Mouse (Mus musculus): ENCODE measurements around the gene Psg16.
"Not testable (repeated sequence)": the region's sequence is repeated elsewhere in the genome, so short reads cannot be mapped to it uniquely, and the experiment has no call there.

Psg16 gene

DNA sequence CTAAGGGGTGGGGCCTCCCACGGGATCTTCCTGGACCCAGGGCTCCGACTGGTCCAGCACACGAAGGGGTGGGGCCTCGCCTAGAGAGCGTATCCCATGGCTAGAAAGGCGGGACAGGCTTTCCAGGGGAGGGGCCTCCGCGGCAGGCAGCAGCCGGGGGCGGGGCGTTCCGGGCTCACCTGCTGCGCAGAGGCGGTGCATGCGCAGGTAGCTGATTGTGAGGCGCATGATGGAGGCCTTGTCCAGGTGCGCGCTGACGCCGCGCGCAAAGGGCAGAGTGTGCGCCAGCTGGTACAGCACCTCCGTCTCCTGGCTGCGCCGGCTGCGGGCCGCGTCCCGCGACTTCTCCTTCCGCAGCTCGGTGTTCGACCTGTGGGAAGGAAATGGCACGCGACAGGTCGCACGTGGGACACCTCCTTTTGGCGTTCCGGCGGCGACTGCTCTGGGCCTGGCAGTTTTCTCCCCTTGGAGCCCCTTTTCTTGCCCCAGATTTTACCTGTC, 17.7 kb upstream of the Psg16 start:
- DNase-seq (ENCODE audit: low read depth), result no peak

DNA sequence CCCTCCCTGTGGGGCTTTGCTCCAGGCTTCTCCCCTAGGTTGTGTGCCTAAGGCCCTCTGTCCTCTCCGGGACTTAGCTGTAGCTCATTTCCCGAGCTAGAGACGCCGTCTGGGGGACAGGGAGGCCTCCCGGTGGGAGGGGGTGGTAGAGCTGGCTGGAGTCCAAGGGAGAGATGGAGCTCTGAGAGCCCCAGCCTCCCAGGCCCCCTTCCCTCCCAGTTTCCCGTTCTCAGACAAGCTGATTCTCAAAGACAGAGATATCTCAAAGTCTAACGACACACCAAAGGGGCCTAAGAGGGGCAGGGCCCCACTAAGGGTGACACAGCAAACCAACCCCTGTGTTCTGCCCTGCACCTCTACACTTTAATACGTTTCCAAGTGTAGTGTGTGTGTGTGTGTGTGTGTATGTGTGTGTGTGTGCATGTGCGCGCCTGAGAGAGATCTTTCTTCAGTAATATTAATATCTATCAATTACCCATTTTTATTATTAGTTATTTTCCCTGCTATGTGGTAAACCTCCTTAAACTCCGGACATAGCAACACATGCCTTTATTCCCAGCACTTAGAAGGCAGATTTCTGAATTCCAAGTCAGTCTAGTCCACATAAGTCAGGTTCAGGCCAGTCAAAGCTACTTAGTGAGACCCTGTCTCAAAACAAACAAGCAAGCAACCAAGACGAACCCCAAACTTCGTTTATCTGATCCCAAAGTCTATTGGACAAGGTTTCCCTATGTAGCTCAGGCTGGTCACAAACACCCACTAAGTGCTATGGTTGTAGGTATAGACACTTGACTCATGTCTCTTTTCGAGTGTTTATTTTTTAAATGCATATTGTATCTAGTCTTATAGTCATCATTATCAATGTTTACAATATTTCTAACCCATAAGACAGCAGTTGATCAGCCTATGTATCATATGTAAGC, 17.0 kb upstream of the Psg16 start:
- DNase-seq (ENCODE audit: low read depth), result no peak

DNA sequence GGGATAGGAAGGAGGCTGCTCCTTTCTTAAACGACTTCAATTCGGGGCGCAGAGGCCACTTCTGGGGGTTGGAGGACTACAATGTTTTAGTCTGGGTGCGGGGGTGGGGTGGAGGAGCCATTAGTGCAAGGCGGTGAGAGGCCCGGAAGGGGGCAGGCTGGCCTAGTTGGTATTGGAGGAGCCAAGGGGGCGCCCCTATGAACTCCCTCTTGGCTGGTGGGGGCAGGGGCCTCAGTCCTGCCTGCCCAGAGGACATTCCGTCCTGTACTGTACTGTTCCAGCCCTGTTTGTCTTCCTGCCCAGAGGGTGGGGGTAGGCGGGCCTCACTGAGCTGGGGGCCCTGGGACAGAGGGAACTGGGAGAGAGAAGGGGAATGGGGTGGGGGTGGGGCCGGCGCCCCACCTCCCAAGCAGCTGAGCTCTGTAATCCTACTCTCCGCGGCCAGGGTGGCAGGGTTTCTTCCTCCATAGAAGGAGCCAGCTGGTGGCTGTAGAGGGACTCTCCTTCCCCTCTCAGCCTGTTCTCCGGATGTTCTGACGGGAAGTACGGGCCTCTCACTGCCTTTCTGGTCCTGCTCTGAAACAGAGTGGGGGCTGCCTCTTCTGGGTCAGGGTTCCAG, 15.7 kb upstream of the Psg16 start:
- no peak for DNase-seq (ENCODE audit: low read depth)

DNA sequence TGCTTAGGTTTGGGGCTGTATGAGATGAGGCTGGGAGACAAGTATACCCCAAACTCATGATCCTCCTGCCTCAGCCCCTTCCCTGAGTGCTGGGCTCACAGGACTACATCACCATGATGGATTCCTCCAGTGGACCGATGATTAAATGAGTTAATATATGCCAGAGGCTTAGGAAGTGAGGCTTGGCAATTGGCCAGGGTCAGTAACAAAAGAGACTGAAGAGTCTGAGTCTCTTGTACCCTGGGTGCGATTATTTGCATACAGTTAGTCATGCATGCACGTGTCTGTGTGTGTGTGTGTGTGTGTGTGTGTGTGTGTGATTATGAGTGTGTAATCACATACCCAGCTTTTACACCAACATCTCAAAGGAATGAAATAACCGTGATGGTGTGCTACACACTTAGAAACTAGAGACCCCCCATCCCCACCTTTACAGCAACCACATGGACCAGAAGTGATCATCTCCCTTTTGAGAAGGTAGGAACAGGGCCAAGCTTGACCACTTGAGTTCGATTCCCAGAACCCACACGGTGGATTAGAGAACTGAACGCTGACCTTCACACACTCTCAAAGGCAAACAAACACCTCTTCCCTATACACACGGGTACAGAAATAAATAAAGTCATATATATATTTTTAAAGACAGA, 14.9 kb upstream of the Psg16 start:
- DNase-seq (ENCODE audit: low read depth), result peak; percentile 72

DNA sequence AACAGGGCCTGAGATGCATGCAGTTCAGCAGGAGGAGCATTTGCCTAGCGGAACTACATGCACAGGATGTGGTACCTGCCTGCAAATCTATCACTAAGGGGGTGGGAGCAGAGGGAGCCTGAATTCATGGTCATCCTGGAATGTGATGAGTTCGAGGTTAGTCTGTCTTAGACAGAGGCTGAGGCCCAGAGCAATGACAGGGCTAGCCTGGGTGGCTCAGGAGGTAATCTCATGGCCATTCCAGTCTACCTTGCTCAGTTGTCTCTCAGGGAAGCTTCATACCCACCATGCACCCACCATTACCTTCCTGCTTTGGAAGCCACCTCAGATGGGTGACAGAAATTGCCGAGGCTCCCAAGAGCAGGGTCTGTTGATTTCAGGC, 14.4 kb upstream of the Psg16 start:
- DNase-seq (ENCODE audit: low read depth), result no peak

DNA sequence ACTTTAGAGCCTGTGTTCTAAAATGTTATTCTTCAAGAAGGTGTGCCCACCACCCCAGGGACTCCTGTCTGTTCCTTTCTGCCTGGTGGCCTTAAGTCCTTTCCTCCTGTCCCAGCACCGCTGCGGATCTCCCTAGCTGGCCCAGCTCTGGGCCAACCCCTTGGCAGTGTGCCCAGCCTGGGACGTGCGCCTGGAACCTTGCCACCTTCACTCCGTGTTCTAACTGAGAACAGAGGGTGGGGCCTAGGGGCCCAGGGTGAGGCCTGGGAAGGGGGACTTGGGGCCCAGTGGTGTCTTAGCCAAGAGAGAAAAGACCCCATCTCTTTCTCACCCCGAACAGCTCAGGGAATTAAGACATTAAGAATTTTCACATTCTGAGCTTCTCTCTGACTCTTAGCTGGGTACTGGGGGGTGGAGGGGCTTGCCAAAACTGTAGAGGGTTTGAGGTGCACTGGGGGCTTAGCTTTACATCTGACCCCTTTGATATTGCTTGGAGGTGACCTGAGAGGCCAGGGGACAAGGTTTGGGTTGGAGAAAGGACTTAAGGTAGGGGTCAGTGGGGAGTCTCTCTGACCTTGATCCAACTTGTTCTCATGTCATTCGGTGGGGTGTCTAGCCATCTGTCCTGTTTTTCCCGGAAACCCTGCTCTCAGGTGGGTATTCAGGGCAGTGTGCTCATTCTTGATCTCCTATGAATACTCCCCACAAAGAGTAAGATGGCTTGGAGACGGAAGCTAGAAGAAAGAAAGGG, 13.6 kb upstream of the Psg16 start:
- peak; percentile 77 for DNase-seq (ENCODE audit: low read depth)

DNA sequence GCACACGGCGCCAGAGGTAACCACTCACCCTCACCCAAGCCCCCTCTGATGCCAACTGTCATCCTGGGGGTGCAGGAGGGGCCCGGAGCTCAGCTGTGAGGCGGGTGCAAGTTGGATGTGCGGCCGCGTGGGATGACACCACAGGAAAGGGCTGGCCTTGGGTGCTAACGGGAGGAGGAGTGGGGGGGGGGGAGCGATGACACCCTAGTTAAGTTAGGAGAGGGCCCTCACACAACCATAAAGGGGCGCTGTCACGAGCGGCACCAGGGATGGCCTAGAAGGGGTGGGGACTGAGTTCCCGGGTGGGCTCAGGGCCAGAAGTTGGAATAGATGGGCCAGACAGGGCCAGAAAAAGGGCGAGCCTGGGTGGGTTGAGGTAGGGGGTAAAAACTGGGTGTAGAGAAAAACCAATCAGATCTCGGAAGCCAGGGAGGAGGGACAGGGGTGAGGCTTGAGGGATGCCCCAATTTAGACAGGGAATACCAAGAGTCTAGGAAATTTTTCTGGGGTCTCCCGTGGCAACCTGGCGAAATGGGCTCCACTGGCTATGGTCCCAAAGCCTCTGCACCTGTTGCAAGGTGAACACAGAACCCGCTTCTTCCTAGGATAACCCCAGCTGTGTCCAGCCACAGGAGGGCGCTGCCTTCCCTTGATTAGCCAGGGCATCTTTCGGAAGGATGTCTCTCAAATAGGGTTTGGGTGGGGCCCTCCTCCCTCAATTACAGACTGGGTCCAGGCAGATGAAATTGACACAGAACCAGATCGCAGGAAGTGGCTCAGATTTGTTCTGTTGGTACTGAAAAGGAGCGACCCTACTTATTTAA, 12.8 kb upstream of the Psg16 start:
- peak; percentile 18 for DNase-seq (ENCODE audit: low read depth)

DNA sequence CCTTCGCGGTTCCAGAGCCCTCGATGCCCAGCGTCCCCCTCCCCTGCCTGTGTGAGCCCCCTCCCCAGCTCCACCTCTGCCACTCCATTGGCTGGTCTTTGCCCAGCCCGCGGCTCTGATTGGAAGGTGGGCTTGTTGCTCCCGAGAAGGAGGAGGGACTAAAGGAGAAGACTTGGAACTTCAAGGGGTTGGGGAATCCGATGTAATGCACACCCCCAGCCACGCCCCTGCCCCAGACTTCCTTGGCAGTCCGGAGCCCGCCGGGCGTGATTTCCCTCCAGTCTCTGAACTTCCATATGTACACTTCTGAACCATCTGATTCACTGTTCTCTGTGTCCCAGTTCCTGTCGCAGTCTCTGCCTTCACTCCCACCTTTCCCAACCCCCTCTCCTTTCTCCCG, 11.5 kb upstream of the Psg16 start, which contains the start of gene Hif3a:
Gene Hif3a, minus strand, starts transcription at position 39 of the 400 bp plus-strand sequence.
- no peak for DNase-seq (ENCODE audit: low read depth)

DNA sequence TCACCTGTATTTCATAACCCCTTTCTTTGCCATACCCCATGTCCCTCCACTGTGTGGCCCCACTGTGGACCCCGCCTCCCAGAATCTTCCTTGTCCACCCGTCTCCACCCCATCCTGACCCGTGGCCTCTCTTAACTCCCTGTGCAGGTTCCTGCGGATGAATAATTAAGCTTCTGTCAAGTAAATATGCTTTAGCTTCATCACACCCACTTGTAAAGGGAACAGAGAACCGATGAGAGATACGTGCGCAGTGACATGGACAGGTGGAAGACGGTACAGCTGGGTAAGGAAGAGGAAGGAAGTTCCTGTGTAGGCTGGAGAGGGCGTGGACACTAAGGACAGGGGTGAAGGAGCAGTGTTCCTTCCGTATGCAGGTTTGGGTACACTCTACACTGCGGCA, 11.0 kb upstream of the Psg16 start:
- DNase-seq (ENCODE audit: low read depth), result no peak

DNA sequence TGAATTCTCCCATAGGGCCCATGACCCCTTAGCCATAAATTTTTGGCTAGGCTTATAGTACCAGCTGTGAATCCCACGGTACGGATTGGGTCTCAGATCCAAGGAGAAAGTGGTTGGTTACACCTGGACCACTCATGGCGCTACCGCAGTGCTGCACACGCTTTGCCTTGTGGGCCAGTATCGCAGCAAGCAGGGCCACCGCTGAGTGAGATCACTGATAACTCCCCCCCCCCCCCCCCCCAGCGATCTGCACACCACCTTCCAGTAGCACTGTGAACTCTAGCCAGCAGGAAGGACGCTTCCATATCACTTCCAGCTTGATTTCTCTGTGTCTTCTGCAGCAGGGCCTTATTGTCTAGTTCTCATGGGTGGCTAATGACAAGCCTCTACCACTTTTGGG, 8.2 kb upstream of the Psg16 start:
- DNase-seq (ENCODE audit: low read depth), result no peak

DNA sequence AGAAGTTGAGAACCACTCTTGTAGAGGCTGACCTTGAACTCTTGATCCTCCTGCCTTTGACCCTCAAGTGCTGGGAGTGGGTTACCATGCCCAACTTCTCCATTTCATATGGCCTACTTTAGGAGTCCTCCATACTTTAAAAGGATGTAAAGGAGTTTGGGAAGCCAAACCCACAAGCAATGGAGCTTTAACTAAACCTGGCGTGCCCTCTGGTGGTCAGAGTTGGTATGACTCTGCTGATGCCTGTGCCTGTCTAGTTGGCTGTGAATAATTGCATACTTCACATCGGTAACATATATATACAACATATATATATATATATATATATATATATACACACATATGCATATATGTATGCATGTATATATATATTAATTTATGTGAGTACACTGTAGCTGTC, 7.4 kb upstream of the Psg16 start:
- peak; percentile 67 for DNase-seq (ENCODE audit: low read depth)

DNA sequence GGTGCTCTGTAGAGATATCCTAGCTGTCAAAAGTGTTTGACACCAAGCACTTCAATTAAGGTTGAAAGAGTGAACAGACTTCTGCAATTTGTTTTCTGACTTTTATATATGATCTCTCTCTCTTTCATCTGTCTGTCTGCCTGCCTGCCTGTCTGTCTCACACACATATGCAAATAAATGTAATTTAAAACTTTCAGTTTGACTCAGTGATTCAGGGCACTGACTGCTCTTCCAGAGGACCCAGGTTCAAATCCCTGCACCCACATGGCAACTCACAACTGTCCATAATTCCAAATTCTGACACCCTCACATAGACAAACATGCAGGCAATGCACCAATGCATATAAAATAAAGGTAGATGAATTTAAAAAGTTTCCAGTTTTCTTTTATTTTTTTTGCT, 6.8 kb upstream of the Psg16 start:
- DNase-seq (ENCODE audit: low read depth), result no peak

DNA sequence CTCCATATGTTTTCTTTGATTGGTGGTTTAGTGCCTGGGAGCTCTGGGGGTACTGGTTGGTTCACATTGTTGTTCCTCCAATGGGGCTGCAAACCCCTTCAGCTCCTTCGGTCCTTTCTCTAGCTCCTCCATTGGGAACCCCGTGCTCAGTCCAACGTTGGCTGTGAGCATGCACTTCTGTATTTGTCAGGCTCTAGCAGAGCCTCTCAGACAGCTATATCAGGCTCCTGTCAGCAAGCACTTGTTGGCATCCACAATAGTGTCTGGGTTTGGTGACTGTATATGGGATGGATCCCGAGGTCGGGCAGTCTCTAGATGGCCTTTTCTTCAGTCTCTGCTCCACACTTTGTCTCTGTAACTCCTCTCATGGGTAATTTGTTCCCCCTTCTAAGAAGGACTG, 6.2 kb upstream of the Psg16 start:
- DNase-seq (ENCODE audit: low read depth), result not testable (repeated sequence)

DNA sequence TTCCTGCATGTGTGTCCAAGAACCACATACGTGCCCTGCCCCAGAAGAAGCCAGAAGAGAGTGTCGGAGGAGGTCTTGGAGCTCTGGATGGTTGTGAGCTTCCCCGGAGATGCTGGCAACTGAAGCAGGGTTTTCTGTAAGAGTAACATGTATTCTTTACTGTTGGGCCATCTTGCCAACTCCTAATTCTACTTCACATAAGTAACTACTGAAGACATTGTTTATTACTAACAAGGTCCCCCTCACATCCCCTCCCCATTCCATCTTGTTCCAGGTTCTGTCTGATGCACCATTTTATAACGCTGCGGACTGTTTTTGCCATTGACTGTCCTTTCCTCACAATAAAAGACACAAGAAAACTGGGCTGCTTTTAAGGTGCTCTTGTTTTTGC, 332 bp upstream of the Psg16 start:
- DNase-seq (ENCODE audit: low read depth), result no peak

DNA sequence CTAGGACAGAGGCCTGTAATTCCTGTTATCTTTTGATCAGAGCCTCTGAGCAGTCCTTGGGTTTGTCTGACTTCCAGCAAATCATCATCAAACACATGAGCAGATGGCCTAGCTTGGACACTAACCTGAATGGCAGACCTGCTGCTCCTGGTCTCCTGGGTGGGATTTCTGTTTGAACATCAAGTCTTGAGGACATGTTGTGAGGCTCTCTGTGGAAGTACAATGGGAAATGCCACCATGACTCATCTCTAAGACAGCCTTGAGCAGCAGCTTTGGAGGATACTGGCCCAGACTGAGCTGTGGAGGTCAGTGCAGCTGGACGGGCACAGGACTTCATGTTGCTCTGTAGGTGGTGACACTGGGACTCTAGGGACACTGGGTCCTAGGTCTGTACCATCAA, 2.7 kb downstream of the Psg16 start:
- DNase-seq (ENCODE audit: low read depth), result no peak

DNA sequence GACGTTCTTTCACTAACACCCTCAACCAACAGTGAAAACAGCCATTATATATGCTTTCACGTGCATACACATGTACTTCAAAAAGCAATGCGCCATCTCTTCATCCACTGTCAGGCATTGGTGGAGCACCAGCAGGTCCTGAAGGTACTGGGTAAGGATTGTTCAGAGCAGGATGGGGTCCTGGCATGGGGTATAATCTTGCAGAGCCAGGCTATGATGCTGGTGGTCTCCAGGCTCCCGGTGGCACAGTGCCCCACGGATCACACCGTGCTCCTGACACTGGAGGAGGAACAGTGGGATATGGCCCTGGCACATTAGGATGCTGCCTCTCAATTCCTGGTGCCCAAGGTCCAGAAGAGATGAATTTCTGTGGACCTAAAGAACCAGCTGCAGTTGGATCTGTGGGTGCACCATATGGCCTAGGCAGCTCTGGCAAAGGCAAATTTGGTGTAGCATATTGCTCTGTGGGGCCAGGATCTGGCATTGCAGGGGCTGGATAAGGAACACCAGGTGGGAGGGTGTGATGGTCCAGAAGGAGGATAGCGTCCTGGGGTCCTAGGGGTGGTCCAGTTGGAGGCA, 4.3 kb downstream of the Psg16 start:
- no peak for DNase-seq (ENCODE audit: low read depth)

DNA sequence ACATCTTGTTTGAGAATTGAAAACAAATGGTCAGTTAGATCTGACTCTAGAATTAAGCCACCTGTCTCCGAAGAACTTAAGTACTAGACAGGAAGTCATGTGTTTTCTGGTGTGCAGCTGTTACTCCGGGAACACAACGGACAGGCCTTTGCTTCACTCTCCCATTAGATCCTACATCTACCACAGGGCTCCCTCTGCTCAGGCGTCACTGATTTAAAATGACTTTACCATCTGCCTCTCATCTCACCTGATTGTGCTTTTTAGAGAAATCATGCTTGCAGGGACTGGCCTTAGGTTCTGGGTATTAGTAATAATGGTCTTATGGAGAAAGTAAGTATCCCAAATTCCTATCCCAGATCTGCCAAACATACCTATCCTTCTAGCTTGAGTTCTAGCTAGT, 8.9 kb downstream of the Psg16 start:
- DNase-seq (ENCODE audit: low read depth), result no peak

DNA sequence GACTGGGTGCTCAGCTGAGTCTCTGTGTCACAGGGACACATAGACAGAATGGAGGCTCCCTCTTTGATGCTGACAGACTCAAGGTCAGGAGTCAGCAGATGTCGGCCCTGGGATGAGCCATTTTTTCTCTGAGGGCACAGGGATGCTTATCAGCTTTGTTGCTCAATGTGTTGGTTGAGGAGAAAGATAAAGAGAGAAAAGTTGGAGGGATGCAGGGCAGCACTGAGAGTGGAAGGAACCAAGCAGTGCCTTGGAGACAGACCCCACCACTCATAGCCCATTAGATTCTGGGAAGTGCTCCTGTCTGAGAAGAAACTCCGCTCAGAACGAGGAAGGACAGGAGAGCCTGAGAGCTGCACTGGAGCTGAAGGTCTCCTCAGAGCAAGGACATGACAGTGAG, 13.9 kb downstream of the Psg16 start:
- DNase-seq (ENCODE audit: low read depth), result no peak

DNA sequence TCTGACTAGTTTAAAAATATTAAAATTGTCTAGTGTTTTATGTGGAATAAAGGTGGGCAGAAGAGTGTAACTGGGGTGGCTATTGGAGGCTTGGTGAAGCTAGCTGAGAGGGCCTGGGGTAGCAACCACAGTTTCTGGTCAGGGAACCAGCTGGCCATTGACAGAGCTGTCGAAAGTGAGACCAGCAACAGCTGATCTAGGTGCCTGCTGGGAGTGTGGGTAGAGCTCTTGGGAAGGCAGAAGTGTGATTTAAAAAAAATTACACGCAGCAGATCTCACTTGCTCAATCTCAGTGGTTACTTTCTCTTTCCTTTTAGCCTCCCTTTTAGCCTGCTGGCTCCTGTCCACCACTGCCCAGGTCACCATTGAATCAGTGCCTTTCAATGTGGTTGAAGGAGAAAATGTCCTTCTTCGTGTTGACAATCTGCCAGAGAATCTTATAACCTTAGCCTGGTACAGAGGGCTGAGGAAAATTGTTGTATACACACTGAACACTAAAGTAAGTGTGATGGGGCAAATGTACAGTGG, 16.3 kb downstream of the Psg16 start:
- DNase-seq (ENCODE audit: low read depth), result peak; percentile 2

DNA sequence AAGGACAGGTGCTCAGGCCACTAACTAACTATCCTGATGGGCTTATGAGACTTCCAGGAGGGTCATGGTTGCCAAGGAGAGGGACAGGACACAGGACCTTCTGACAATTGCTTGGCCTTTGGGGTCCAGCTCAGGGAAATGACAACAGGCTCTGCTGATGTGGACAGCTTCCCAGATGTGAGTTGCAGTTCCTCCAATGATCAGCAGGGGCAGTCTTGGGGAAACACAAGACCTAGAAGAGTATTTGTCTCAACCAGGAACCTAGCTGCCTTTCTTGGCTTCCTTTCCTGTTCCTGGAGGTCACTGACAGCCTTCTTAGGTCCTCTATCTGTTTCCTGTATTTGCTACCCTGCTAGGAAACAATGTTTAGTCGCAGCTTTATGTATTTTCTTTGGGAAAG, 17.4 kb downstream of the Psg16 start:
- peak; percentile 44 for DNase-seq (ENCODE audit: low read depth)

DNA sequence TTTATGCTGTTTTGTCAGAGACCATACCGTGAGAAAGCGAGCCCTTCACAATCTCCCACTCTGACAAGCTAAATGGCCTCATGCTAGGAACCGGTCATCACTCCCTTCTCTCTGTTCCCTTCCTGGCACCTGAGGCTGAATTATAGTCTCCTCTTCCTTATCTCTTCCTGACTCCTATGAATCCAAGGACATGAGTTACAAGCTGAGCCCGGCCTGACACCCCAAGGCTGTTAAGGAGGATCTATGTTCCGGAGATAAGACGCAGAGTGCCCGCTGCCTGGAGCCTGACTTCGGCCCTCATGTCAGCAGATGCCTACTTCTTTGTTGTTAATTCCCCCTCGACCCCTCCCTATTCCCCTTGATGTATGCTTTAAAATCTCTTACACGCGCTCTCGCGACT, 27.8 kb downstream of the Psg16 start:
- DNase-seq (ENCODE audit: low read depth), result not testable (repeated sequence)

All from 416B (cell line).